Mouse (Mus musculus) stomach, embryonic 15.5 days (tissue): Measurements from ENCODE around the gene Ahrr. TPM values are rescaled to one million over a fixed set of nuclear protein-coding genes. Genes with fewer than 3 reads are reported as not detected.

ENCODE experiments used
- ATAC-seq: fragments of 200-750 bp; cut with Nextera tagmentation; 2 replicates; pipeline ENCODE4 v1.8.0; 2017; ENCODE audit warnings: low read depth, moderate number of reproducible peaks, moderate TSS enrichment; ENCODE audit not compliant: insufficient read depth, low FRiP score
- H3K27ac ChIP-seq: fragments of 300-500 bp; sonication (generic); 2 replicates; pipeline ENCODE4 v1.5.1; 2015; ENCODE audit warnings: mild to moderate bottlenecking, inconsistent platforms
- H3K27me3 ChIP-seq: fragments of 300-500 bp; sonication (generic); replicated peaks from 2 replicates; pipeline ENCODE4 v1.6.1; 2015; ENCODE audit warnings: inconsistent platforms
- H3K36me3 ChIP-seq: fragments of 300-500 bp; sonication (generic); 2 replicates; pipeline ENCODE4 v1.6.1; 2015; ENCODE audit warnings: inconsistent platforms
- H3K4me1 ChIP-seq: fragments of 300-500 bp; sonication (generic); 2 replicates; pipeline ENCODE4 v1.6.1; 2015; ENCODE audit warnings: inconsistent platforms
- H3K4me2 ChIP-seq: fragments of 300-500 bp; sonication (generic); 2 replicates; pipeline ENCODE4 v1.6.1; 2015; ENCODE audit warnings: mild to moderate bottlenecking, inconsistent platforms
- H3K4me3 ChIP-seq: fragments of 300-500 bp; sonication (generic); replicated peaks from 2 replicates; pipeline ENCODE4 v1.5.1; 2015; ENCODE audit warnings: inconsistent platforms
- H3K9ac ChIP-seq: fragments of 300-500 bp; sonication (generic); 2 replicates; pipeline ENCODE4 v1.6.1; 2015; ENCODE audit warnings: inconsistent platforms
- H3K9me3 ChIP-seq: fragments of 300-500 bp; sonication (generic); 2 replicates; pipeline ENCODE4 v1.6.1; 2016; ENCODE audit warnings: inconsistent platforms
- WGBS: fragments of 180-500 bp; shearing (Covaris S2); methylation state at CpG from one replicate; pipeline ENCODE4 v1.1.7; 2015; 5-methylcytosine and 5-hydroxymethylcytosine counted together
- polyA plus RNA-seq: library from polyadenylated mRNA; unstranded; fragments of >200 nt; fragmentation: Nextera tagmentation; extraction: Ambion mirVana; gene quantifications from 2 replicates; pipeline ENCODE4 v1.2.1, GENCODE M21; 2015

Ahrr gene
- 0.50 and 0.52 TPM in 2 replicates for polyA plus RNA-seq

DNA sequence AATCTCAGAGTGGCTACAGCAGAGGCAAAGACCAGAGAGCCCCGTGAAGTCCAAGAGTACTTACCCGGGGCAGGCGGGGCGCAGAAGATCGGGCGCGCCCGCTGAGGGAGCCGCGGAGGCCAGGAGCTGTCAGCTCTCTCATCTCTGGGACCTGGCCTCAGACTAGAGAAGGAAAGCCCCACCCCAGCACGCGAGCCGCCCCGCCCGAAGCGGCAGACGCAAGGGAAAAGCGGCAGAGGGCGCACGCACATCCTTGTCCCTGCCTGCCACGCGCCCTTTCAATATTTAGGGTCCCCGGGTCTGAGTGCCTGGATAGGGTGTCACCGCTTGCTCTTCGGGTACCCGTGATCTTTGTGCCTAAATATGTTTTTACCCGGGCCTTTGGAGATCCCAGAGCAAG, at the start of gene Ahrr:
Gene Ahrr, minus strand, starts transcription at position 165 of the 400 bp plus-strand sequence.
- Histone ChIP-seq H3K4me1 (0 out of 2 replicates have a peak, but pooled peaks cover 3% of the 10 kb centered on the region), H3K4me3 (peak within 1 kb of the TSS; percentile 24), H3K9ac (no peak within 1 kb of the TSS), H3K27ac (no peak within 1 kb of the TSS), H3K36me3 (no peaks in the 10 kb centered on the region), H3K27me3 (peaks cover 10% of the 10 kb centered on the region; the same call in 1 of the 2 replicates), H3K9me3 (no peaks in the 10 kb centered on the region), H3K4me2 (peak within 1 kb of the TSS; percentile 55)
- WGBS, result under 1% methylated on average over 27 of the region's 27 CpGs
- no peak; the same call in 1 of the 2 replicates for ATAC-seq

- no peaks in the 10 kb centered on the region for H3K27me3 ChIP-seq
- H3K4me3 ChIP-seq, result no peak overlapping the region
- no peak overlapping the region for H3K9ac ChIP-seq
- no peak overlapping the region for H3K27ac ChIP-seq
- H3K36me3 ChIP-seq, result peaks cover 34% of the 10 kb centered on the region
- H3K4me1 ChIP-seq, result no peaks in the 10 kb centered on the region
- no peak overlapping the region for H3K4me2 ChIP-seq
- H3K9me3 ChIP-seq, result no peaks in the 10 kb centered on the region
- no peak for ATAC-seq
- 42% methylated on average over 3 of the region's 3 CpGs for WGBS
Measured at GRCm38 (mm10) chr13:74341036-74341435, 48.9 kb upstream of the Ahrr start.

DNA sequence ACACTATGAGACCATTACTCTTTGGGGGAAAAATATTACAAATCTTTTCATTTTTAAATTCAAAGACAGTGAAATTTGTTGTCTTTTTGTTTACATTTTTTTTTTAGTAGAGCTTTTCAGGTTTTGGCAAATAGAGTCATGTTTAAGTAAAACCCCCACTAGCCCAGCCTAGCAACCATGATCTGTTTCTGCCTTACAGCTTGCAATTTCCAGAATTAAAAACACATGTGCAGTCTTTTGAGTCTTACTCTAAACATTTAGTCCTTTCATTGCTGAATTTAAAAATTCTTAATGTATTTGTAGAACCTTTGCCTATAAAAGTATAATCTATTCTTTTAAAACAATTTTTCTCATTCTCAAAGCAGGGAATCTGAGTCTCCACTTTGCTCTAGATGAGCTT, 37.2 kb upstream of the Ahrr start:
- H3K4me3 ChIP-seq, result no peak overlapping the region
- no peak overlapping the region for H3K27ac ChIP-seq
- H3K4me1 ChIP-seq, result no peaks in the 10 kb centered on the region
- no peak for ATAC-seq
- H3K9me3 ChIP-seq, result no peaks in the 10 kb centered on the region
- peaks cover 41% of the 10 kb centered on the region for H3K36me3 ChIP-seq
- H3K27me3 ChIP-seq, result no peaks in the 10 kb centered on the region
- H3K4me2 ChIP-seq, result no peak overlapping the region
- H3K9ac ChIP-seq, result no peak overlapping the region

- Histone ChIP-seq H3K9ac (peak within 1 kb of the TSS; percentile 70), H3K9me3 (no peaks in the 10 kb centered on the region), H3K36me3 (peaks cover 15% of the 10 kb centered on the region), H3K27me3 (no peaks in the 10 kb centered on the region), H3K4me1 (peaks cover 11% of the 10 kb centered on the region; the same call in 1 of the 2 replicates), H3K4me3 (peak within 1 kb of the TSS; percentile 74), H3K4me2 (peak within 1 kb of the TSS; percentile 71), H3K27ac (peak within 1 kb of the TSS; percentile 71)
- ATAC-seq, result peak; percentile 100
- under 1% methylated on average over 36 of the region's 36 CpGs for WGBS
Measured at GRCm38 (mm10) chr13:74317170-74317849, 25.2 kb upstream of the Ahrr start, which contains the start of gene Pdcd6. Gene Pdcd6 (minus strand): TSS chr13:74317580.

DNA sequence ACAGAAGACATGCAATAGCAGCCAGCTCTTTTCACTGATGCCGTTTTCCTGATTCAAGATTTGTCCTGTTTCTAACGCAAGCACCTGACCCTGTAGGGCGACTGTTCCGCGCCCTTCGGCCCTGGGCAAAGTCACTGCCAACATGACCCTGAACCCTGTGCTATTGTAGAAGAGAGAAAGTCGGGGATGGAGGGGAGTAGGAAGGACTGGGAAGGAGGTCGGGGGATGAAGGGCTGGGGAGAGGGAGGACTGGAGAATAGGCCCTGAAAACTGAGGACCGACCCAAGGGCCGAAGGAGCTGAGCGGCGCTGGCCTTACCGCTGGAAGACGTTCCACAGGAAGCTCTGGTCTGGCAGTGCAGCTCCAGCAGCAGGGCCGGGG, 24.6 kb upstream of the Ahrr start:
- no peaks in the 10 kb centered on the region for H3K9me3 ChIP-seq
- H3K9ac ChIP-seq, result peak overlapping the region; percentile 70
- H3K36me3 ChIP-seq, result peaks cover 11% of the 10 kb centered on the region
- H3K27ac ChIP-seq, result peak overlapping the region; percentile 71
- peak overlapping the region; percentile 74 for H3K4me3 ChIP-seq
- WGBS, result 3% methylated on average over 15 of the region's 15 CpGs
- H3K4me1 ChIP-seq, result peaks cover 11% of the 10 kb centered on the region; the same call in 1 of the 2 replicates
- H3K27me3 ChIP-seq, result no peaks in the 10 kb centered on the region
- peak overlapping the region; percentile 71 for H3K4me2 ChIP-seq
- ATAC-seq, result no peak

- no peak overlapping the region for H3K27ac ChIP-seq
- ATAC-seq, result no peak
- H3K4me3 ChIP-seq, result peak overlapping the region; percentile 74
- H3K4me2 ChIP-seq, result peak overlapping the region; percentile 71
- 14% methylated on average over 4 of the region's 4 CpGs for WGBS
- peak overlapping the region; percentile 70; the same call in 1 of the 2 replicates for H3K9ac ChIP-seq
- no peaks in the 10 kb centered on the region for H3K9me3 ChIP-seq
- no peaks in the 10 kb centered on the region for H3K27me3 ChIP-seq
- H3K36me3 ChIP-seq, result peaks cover 11% of the 10 kb centered on the region
- H3K4me1 ChIP-seq, result peaks cover 11% of the 10 kb centered on the region; the same call in 1 of the 2 replicates
Measured at GRCm38 (mm10) chr13:74316386-74316785, 24.3 kb upstream of the Ahrr start.

DNA sequence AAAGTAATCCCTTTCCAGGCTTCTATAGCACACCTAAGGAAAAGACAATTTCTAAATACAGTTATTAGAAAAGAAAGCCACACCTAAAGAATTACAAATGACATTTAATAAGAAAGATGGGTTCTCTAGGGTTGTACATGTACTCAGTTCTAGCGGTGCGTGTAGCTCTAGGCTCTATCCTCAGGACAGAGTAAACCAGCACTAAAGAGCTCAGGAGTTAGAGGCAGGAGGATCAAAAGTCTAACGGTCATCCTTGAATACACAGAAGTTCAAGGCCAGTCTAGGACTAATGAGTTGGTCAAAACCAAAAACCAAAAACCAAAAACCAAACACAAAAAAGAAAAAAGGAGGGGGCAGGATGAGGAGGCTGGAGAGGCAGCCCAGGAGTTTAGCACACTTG, 22.5 kb upstream of the Ahrr start:
- Histone ChIP-seq H3K9ac (no peak overlapping the region), H3K36me3 (peaks cover 16% of the 10 kb centered on the region), H3K4me3 (no peak overlapping the region), H3K4me2 (no peak overlapping the region), H3K9me3 (no peaks in the 10 kb centered on the region), H3K27ac (no peak overlapping the region), H3K4me1 (peaks cover 11% of the 10 kb centered on the region; the same call in 1 of the 2 replicates), H3K27me3 (no peaks in the 10 kb centered on the region)
- 94% methylated on average over 3 of the region's 3 CpGs for WGBS
- no peak for ATAC-seq

DNA sequence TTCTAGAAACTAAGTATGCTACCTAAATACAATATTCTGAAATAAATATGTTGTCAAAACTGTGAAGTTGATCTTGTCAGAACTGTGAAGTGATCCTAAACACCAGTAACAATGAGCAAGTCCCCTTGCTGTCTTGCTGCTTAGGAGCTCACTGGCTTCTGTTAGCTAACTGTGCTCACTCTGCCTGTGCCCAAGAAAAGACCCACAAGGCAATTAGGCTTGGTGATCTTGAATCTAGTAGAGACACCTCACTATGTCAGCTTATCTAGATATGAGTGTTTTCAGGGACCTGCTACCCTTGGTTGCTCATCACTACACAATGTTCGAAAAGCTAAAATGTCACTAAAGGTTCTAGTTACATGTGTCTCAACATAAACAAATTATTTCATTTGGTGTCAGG, 13.6 kb upstream of the Ahrr start:
- H3K9ac ChIP-seq, result no peak overlapping the region
- H3K9me3 ChIP-seq, result no peaks in the 10 kb centered on the region
- no peak overlapping the region for H3K4me2 ChIP-seq
- H3K27ac ChIP-seq, result no peak overlapping the region
- H3K4me1 ChIP-seq, result no peaks in the 10 kb centered on the region
- H3K36me3 ChIP-seq, result peaks cover 35% of the 10 kb centered on the region
- no peaks in the 10 kb centered on the region for H3K27me3 ChIP-seq
- no peak overlapping the region for H3K4me3 ChIP-seq
- WGBS, result 92% methylated on average over 1 of the region's 1 CpGs
- no peak for ATAC-seq

DNA sequence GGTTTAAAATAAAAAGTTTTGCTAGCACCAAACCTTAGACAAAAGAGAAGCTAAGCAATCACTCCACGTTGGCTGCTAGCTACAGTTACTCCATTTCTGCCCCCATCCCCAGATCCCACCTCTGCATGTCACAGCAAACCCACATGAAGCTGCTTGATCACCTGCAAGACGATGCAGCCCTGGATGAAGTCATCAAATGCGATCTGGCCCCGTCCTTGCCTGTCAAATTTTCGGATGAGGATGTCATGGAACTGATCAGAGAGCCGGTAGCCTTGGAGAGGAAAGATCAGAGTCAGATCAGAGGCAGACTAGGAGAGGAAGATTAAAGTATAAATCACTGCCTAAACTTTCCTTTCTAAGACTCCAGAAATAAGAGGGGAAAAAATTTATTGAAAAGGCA, 13.2 kb upstream of the Ahrr start:
- Histone ChIP-seq H3K4me1 (no peaks in the 10 kb centered on the region), H3K36me3 (peaks cover 31% of the 10 kb centered on the region), H3K9me3 (no peaks in the 10 kb centered on the region), H3K4me3 (no peak overlapping the region), H3K9ac (no peak overlapping the region), H3K27me3 (no peaks in the 10 kb centered on the region), H3K27ac (no peak overlapping the region), H3K4me2 (no peak overlapping the region)
- 91% methylated on average over 6 of the region's 6 CpGs for WGBS
- no peak for ATAC-seq

DNA sequence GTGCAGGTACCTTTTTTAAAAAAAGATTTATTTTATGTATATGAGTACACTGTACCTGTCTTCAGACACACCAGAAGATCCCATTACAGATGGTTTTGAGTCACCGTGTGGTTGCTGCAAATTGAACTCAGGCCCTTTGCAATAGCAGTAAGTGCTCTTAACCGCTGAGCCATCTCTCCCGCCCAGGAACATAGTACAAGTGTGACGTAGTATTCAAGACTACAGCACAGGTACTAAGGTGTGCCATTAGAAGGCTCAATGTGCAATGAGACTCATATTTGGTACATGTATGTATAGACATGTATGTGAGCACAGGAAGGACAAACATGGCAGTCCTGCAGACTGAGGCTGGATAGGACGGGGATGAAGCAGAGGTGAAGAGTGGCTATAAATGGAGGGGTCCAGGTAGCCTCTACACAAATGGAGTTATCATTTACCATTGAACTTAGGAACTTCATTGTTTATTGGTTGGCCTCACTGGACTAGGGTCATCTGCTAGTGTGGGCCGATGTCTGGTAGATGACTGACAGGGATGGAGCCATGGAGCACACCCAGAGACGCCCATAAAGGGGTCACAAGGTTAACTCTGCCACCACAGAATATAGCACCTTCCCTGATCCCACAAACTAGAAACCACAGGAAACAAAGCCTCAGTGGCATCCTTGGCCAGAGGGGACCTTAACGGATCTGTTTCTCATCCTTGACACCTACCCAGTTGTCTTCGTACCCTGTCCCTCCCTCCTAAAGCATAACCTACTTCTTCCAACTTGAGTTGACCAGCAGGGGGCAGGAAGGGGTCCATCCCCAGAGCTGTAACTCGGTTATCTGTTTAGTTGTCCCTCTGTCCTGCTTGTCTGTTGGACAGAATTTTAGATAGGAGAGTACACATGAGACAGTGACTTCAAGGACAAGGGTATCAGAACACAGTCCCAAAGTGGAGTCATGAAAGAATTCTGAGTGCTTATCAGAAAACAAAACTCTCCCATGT, 10.2 kb upstream of the Ahrr start:
- no peak overlapping the region for H3K9ac ChIP-seq
- no peak for ATAC-seq
- H3K4me3 ChIP-seq, result no peak overlapping the region
- no peak overlapping the region for H3K27ac ChIP-seq
- H3K27me3 ChIP-seq, result no peaks in the 10 kb centered on the region
- H3K9me3 ChIP-seq, result no peaks in the 10 kb centered on the region
- no peak overlapping the region for H3K4me2 ChIP-seq
- WGBS, result 76% methylated on average over 10 of the region's 10 CpGs
- peaks cover 17% of the 10 kb centered on the region for H3K36me3 ChIP-seq
- no peaks in the 10 kb centered on the region for H3K4me1 ChIP-seq

- Histone ChIP-seq H3K4me2 (no peak overlapping the region), H3K9ac (no peak overlapping the region), H3K4me3 (no peak overlapping the region), H3K27ac (no peak overlapping the region), H3K36me3 (peaks cover 16% of the 10 kb centered on the region), H3K4me1 (no peaks in the 10 kb centered on the region), H3K27me3 (no peaks in the 10 kb centered on the region), H3K9me3 (no peaks in the 10 kb centered on the region)
- 69% methylated on average over 6 of the region's 6 CpGs for WGBS
- peak; percentile 30; the same call in 1 of the 2 replicates for ATAC-seq
Measured at GRCm38 (mm10) chr13:74301607-74301984, 9.5 kb upstream of the Ahrr start.
